Mouse (Mus musculus) embryonic facial prominence, embryonic 11.5 days (tissue): Measurements from ENCODE around the gene P2rx4. TPM values are rescaled to one million over a fixed set of nuclear protein-coding genes. Genes with fewer than 3 reads are reported as not detected.

Experiments used
- ATAC-seq: fragments of 200-750 bp; cut with Nextera tagmentation; replicated peaks from 2 replicates; pipeline ENCODE4 v1.8.0; 2017; ENCODE audit warnings: low read depth; ENCODE audit not compliant: insufficient number of reproducible peaks, low FRiP score, low TSS enrichment
- DNase-seq: peaks from one replicate; pipeline ENCODE4 v3.0.0-alpha.2; 2015; ENCODE audit warnings: low spot score
- H3K27ac ChIP-seq: fragments of 300-500 bp; sonication (generic); replicated peaks from 2 replicates; pipeline ENCODE4 v1.5.1; 2014; ENCODE audit warnings: mild to moderate bottlenecking, low read depth, low read length, control low read depth
- H3K27me3 ChIP-seq: fragments of 300-500 bp; sonication (generic); 2 replicates; pipeline ENCODE4 v1.6.1; 2014; ENCODE audit warnings: mild to moderate bottlenecking, low read length, moderate library complexity, mixed read lengths; ENCODE audit not compliant: control insufficient read depth, insufficient read depth
- H3K36me3 ChIP-seq: fragments of 300-500 bp; sonication (generic); replicated peaks from 2 replicates; pipeline ENCODE4 v1.6.1; 2014; ENCODE audit warnings: low read depth, mild to moderate bottlenecking, low read length, moderate library complexity, mixed read lengths; ENCODE audit not compliant: control insufficient read depth, insufficient read depth
- H3K4me1 ChIP-seq: fragments of 300-500 bp; sonication (generic); 2 replicates; pipeline ENCODE4 v1.6.1; 2014; ENCODE audit warnings: low read length, mixed read lengths; ENCODE audit not compliant: control insufficient read depth, insufficient read depth
- H3K4me2 ChIP-seq: fragments of 300-500 bp; sonication (generic); 2 replicates; pipeline ENCODE4 v1.6.1; 2014; ENCODE audit warnings: low read depth, mild to moderate bottlenecking, control low read depth, low read length, moderate library complexity
- H3K4me3 ChIP-seq: fragments of 300-500 bp; sonication (generic); 2 replicates; pipeline ENCODE4 v1.5.1; 2014; ENCODE audit warnings: low read depth, low read length, control low read depth
- H3K9ac ChIP-seq: fragments of 300-500 bp; sonication (generic); replicated peaks from 2 replicates; pipeline ENCODE4 v1.6.1; 2014; ENCODE audit warnings: mild to moderate bottlenecking, control low read depth, low read length
- H3K9me3 ChIP-seq: fragments of 300-500 bp; sonication (generic); replicated peaks from 2 replicates; pipeline ENCODE4 v1.6.1; 2016; ENCODE audit warnings: mild to moderate bottlenecking, low read length, inconsistent platforms, mixed read lengths; ENCODE audit not compliant: control insufficient read depth
- WGBS: fragments of 180-500 bp; shearing (Covaris S2); extraction: QIAGEN DNeasy Blood & Tissue Kit; methylation state at CpG from one replicate; pipeline ENCODE4 v1.1.7; 2014; 5-methylcytosine and 5-hydroxymethylcytosine counted together
- polyA plus RNA-seq: library from polyadenylated mRNA; unstranded; fragments of >200 nt; fragmentation: Nextera tagmentation; extraction: Ambion mirVana; gene quantifications from 2 replicates; pipeline ENCODE4 v1.2.1, GENCODE M21; 2014

Gene P2rx4
- polyA plus RNA-seq, 1 experiment from 2014 or later = 4.9 TPM

DNA sequence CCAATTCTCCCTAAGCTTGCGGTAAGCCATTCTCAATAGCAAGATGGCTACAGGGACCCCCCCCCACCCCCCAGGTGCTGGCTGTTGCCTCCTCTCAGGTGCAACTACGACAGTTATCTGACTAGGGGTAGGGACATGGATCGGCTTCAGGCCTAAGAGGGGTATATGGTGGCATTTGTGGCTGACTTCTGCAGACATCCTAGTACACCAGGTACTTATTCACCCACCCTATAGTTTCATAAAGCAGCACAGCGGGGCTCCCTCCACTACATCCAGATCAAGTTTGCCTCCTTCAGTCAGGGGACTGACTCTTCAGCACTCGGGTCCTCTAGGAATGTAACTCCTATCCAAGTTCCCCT, 448 bp upstream of the P2rx4 start:
- WGBS = 35% methylated on average over 5 of the region's 5 CpGs

DNA sequence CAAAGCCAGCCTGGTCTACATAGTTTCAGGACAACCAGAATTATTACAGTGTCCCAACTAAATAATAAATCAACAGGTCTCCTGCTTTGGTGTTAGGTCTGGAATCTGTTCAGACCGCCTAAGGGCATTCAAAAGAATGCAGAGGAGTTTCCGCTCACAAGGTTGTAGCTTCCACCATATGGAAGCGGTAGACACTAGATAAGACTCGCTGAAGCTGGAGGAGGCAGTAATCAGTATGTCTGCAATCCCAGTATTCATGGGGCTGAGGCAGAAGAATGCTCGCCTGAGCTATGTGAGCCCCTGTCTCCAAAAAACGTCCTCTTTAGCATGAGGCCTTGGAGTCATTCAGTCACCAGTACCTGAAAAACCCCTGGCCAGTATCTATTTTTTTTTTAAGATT, 1.5 kb downstream of the P2rx4 start:
- DNase-seq (no peak), ATAC-seq (no peak)
- no peaks in the 10 kb centered on the region for H3K4me1 ChIP-seq
- H3K9ac ChIP-seq = no peak overlapping the region
- no peak overlapping the region for H3K4me3 ChIP-seq
- no peak overlapping the region for H3K27ac ChIP-seq
- no peaks in the 10 kb centered on the region for H3K9me3 ChIP-seq
- 61% methylated on average over 6 of the region's 6 CpGs for WGBS
- no peaks in the 10 kb centered on the region for H3K27me3 ChIP-seq
- no peak overlapping the region for H3K4me2 ChIP-seq
- H3K36me3 ChIP-seq = no peaks in the 10 kb centered on the region

More for the DNA sequence above, 448 bp upstream of the P2rx4 start:
- Histone ChIP-seq H3K27me3 (no peaks in the 10 kb centered on the region), H3K36me3 (no peaks in the 10 kb centered on the region), H3K4me3 (peak overlapping the region; percentile 46), H3K9me3 (no peaks in the 10 kb centered on the region), H3K9ac (peak overlapping the region; percentile 57), H3K27ac (no peak overlapping the region), H3K4me2 (peak overlapping the region; percentile 82), H3K4me1 (no peaks in the 10 kb centered on the region)
- ATAC-seq (no peak), DNase-seq (no peak)

DNA sequence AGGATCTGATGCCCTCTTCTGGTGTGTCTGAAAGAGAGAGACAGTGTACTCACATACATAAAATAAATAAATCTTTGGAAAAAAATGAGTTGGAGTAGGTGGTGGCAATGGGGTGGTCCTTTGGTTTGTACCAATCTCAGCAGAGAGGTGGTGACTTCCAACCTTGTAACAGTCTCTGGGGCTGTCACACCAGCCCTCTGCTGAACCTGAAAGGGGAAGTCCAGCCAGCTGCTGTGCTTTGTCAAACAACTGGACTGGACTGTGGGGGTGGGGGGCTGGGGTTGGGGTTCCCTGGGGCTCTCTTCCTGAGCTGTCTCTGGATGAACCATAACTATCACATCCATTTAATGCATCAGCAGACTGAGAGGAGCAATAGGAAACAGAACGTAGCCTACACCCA, 8.4 kb downstream of the P2rx4 start:
- Histone ChIP-seq H3K27me3 (no peaks in the 10 kb centered on the region), H3K4me2 (no peak overlapping the region), H3K4me1 (no peaks in the 10 kb centered on the region), H3K9ac (no peak overlapping the region), H3K27ac (no peak overlapping the region), H3K9me3 (0 out of 2 replicates have a peak, but pooled peaks cover 2% of the 10 kb centered on the region), H3K4me3 (no peak overlapping the region), H3K36me3 (no peaks in the 10 kb centered on the region)
- DNase-seq = no peak
- ATAC-seq = no peak
- WGBS = 82% methylated on average over 1 of the region's 1 CpGs

DNA sequence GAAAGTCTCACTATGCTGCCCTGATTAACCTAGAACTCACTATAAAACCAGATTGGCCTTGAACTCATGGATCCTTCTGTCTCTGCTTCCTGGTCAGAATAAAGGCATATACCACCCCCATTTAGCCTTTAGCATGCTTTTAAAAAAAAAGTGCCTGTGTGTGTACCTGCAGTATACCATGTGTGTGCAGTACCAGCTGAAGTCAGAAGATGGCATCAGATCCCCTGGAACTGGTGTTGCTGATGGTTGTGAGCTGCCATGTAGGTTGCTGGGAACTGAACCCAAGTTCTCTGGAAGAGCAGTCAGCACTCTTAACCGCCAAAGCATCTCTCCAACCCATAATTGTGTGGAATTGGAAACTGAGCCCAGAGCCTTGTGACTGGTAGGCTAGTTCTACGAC, 9.4 kb downstream of the P2rx4 start:
- no peak overlapping the region for H3K4me2 ChIP-seq
- 91% methylated on average over 2 of the region's 2 CpGs for WGBS
- ATAC-seq (no peak), DNase-seq (no peak)
- H3K4me3 ChIP-seq = no peak overlapping the region
- no peaks in the 10 kb centered on the region for H3K4me1 ChIP-seq
- no peak overlapping the region for H3K27ac ChIP-seq
- no peak overlapping the region for H3K9ac ChIP-seq
- 0 out of 2 replicates have a peak, but pooled peaks cover 2% of the 10 kb centered on the region for H3K9me3 ChIP-seq
- no peaks in the 10 kb centered on the region for H3K27me3 ChIP-seq
- no peaks in the 10 kb centered on the region for H3K36me3 ChIP-seq

DNA sequence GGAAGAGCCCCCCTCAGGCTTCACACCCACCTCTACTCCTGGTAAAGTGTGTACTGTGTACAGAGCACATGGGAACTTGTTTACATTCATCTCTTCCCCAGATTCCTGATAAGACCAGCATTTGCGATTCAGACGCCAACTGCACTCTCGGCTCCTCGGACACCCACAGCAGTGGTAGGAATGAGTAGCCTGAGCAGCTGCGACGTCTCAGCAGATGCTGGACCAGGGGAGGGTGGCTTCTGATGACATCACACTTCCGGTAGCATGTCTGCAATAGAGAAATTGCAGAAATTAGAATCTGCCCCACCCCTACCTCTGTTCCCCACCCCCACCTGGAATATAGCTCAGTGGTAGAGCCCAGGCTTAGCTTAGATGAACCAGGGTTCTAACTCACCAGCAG, 11.1 kb downstream of the P2rx4 start:
- H3K4me3 ChIP-seq = no peak overlapping the region
- no peaks in the 10 kb centered on the region for H3K4me1 ChIP-seq
- no peak for ATAC-seq
- H3K36me3 ChIP-seq = no peaks in the 10 kb centered on the region
- no peak for DNase-seq
- H3K4me2 ChIP-seq = no peak overlapping the region
- 0 out of 2 replicates have a peak, but pooled peaks cover 2% of the 10 kb centered on the region for H3K9me3 ChIP-seq
- 82% methylated on average over 7 of the region's 7 CpGs for WGBS
- no peak overlapping the region for H3K9ac ChIP-seq
- H3K27ac ChIP-seq = no peak overlapping the region
- H3K27me3 ChIP-seq = no peaks in the 10 kb centered on the region

DNA sequence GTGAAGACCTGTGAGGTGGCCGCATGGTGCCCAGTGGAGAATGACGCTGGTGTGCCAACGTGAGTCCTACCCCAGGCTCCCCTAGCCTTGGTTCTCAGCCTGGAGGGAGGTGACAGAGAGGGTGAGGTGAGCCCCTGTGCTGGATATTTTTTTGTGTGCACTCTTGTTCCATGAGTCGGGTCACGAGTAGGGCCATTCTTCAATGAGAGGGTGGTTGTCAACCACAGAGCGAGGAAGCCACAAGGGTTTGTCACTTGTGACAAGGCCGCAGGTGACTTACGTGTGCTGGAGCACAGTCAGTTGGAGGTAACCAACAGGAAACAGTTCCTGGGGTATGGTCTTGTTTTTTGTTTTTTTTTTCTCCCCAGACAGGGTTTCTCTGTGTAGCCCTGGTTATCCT, 11.8 kb downstream of the P2rx4 start:
- DNase-seq = no peak
- Histone ChIP-seq H3K9ac (no peak overlapping the region), H3K36me3 (no peaks in the 10 kb centered on the region), H3K4me2 (no peak overlapping the region), H3K4me3 (no peak overlapping the region), H3K27me3 (no peaks in the 10 kb centered on the region), H3K27ac (no peak overlapping the region), H3K4me1 (no peaks in the 10 kb centered on the region), H3K9me3 (0 out of 2 replicates have a peak, but pooled peaks cover 2% of the 10 kb centered on the region)
- ATAC-seq = no peak
- 95% methylated on average over 8 of the region's 8 CpGs for WGBS

DNA sequence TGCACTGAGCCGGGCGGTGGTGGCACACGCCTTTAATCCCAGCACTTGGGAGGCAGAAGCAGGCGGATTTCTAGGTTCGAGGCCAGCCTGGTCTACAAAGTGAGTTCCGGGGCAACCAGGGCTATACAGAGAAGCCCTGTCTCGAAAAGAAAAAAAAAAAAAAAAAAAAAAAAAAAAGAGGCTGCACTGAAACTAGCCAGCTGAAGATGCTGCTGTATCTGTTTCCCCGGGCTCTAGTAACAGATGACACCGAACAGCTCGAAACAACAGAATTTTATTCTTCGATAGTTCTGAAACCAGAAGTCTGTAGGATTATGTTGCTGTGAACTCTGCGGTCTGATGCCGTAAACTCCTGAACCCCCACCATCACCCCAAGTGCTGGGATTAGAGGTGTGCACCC, 18.1 kb downstream of the P2rx4 start:
- Histone ChIP-seq H3K4me3 (no peak overlapping the region), H3K4me1 (no peaks in the 10 kb centered on the region), H3K27ac (no peak overlapping the region), H3K9ac (no peak overlapping the region), H3K9me3 (no peaks in the 10 kb centered on the region), H3K27me3 (no peaks in the 10 kb centered on the region), H3K36me3 (no peaks in the 10 kb centered on the region), H3K4me2 (no peak overlapping the region)
- DNase-seq = no peak
- ATAC-seq = no peak
- 86% methylated on average over 13 of the region's 13 CpGs for WGBS

DNA sequence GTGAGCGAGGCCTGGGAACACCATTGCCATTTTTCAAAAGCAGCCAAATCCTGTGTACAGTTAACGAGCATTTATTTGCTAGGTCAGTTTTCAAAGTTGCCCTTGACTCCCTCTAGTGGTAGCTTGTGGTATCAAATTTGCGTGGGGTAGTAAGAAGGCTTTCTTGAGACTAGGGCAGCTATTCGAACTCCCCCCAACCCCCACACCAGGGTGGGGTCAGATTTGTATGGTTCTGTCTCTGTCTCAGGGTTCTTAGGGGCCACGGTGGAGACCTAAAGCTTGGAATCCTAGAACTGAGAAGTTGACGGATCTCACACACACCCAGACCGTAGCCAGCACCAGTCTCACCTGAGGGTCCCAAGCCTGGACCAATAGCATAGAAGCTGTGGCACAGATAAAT, 18.7 kb downstream of the P2rx4 start:
- no peak overlapping the region for H3K9ac ChIP-seq
- H3K4me1 ChIP-seq = no peaks in the 10 kb centered on the region
- H3K4me2 ChIP-seq = no peak overlapping the region
- 21% methylated on average over 7 of the region's 7 CpGs for WGBS
- no peaks in the 10 kb centered on the region for H3K27me3 ChIP-seq
- no peaks in the 10 kb centered on the region for H3K9me3 ChIP-seq
- peak; percentile 41 for ATAC-seq
- no peaks in the 10 kb centered on the region for H3K36me3 ChIP-seq
- DNase-seq = peak; percentile 90
- H3K27ac ChIP-seq = no peak overlapping the region
- no peak overlapping the region for H3K4me3 ChIP-seq
